Mouse (Mus musculus): Measurements from ENCODE around the gene Ccdc88c.

DNA sequence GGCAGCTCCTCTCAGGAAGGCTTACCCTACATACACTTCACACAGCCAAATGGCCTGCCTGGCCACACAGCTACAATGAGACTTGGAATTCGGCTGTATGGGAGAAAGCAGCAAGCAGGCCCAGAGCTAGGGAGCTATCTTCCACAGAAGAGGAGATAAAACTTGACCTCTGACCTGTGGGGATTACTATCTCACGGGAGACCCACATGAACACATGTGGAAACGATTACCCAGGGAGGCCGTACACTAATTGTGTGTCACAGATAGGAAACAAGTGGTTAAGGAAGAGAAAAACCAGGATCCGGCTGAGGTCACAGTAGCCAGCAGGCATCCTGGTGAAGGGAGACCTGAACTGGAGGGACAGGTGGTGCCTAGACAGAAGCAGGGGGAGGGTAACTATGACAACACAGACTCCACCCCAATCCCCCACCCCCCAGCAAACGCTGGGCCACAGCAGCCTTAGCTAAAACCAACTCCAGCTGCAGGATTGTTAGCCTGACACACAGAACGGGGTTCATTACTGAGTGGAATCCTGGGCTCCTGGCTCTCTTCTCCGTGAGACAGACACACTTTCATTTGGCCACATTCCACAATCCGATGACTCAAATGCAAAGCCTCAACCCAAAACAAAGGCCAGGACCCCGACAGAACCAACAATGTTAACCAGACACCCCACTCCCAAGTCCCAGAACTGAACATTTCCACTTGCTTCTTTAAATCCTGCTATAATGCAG is 30.9 kb downstream of the Ccdc88c start:
- TF ChIP-seq MAX (IDR thresholded peaks at IDR 0.05; ENCODE audit: low read depth) (no peak), USF1 (IDR thresholded peaks at IDR 0.05; ENCODE audit: low read depth) (no peak), POLR2A (IDR thresholded peaks at IDR 0.05; ENCODE audit: insufficient read length, low read depth) (no peak), E2F4 (IDR thresholded peaks at IDR 0.05; ENCODE audit: insufficient read depth) (no peak), SRF (IDR thresholded peaks at IDR 0.05; ENCODE audit: control insufficient read depth, insufficient read length, low read depth) (no peak)
